Mouse (Mus musculus): ENCODE data around the gene Ddah2.

GRCm38 (mm10) chr17:35021842-35022477 lies 36.9 kb upstream of the Ddah2 start:
- TF ChIP-seq CTCF (IDR thresholded peaks at IDR 0.05; ENCODE audit: extremely low read depth, insufficient read length, insufficient replicate concordance, low read depth, low read length), result no peak
- no peak for TF ChIP-seq POLR2A (IDR thresholded peaks at IDR 0.05; ENCODE audit: low read depth, low read length)
